21 mouse cellular contexts compared by ENCODE assay signal in genomic region chr4:83915871-83916270, GRCm38 (mm10).
"Had no signal": no experiment of that assay in that cellular context is flagged by ENCODE, and none has a peak within 500 bp of the region (broad histone marks: within the 10 kb centered on the region; RNA-seq: fewer than 3 reads in every experiment).

No protein-coding gene starts in this region.

- H3K9me3 ChIP-seq: lung, embryonic 15.5 days; megakaryocyte, embryonic 14.5 days; midbrain, embryonic 13.5 days; neural tube, embryonic 13.5 days; neural tube, embryonic 15.5 days had no signal

- H3K4me1 ChIP-seq: lung, embryonic 15.5 days; midbrain, embryonic 13.5 days; neural tube, embryonic 13.5 days; neural tube, embryonic 15.5 days had no signal

- H3K9ac ChIP-seq: lung, embryonic 15.5 days; midbrain, embryonic 13.5 days; neural tube, embryonic 13.5 days; neural tube, embryonic 15.5 days had no signal

- H3K36me3 ChIP-seq: lung, embryonic 15.5 days; midbrain, embryonic 13.5 days; neural tube, embryonic 13.5 days; neural tube, embryonic 15.5 days had no signal

- H3K4me2 ChIP-seq: lung, embryonic 15.5 days; midbrain, embryonic 11.5 days; midbrain, embryonic 13.5 days; neural tube, embryonic 13.5 days; neural tube, embryonic 15.5 days had no signal

- H3K27me3 ChIP-seq: lung, embryonic 15.5 days; midbrain, embryonic 13.5 days; neural tube, embryonic 13.5 days; neural tube, embryonic 15.5 days had no signal

- H3K4me3 ChIP-seq: lung, embryonic 15.5 days; megakaryocyte, embryonic 14.5 days; midbrain, embryonic 13.5 days; myocyte; neural tube, embryonic 13.5 days; neural tube, embryonic 15.5 days had no signal

- ATAC-seq: lung, postnatal 0 days; midbrain, embryonic 13.5 days; midbrain, embryonic 16.5 days had no signal

- DNase-seq: lung, adult 2 months; lung, postnatal 14 days; lung, postnatal 36 days; retina, postnatal 1 day; right cerebral cortex, adult 18-20 months; right cerebral cortex, postnatal 25 days; right cerebral cortex, postnatal 4 days; spleen, adult 18-20 months; thymus, adult 18-20 months; thymus, postnatal 14 days; thymus, postnatal 36 days had no signal

- H3K27ac ChIP-seq: lung, embryonic 15.5 days; macrophage; midbrain, embryonic 13.5 days; neural tube, embryonic 13.5 days; neural tube, embryonic 15.5 days had no signal
